Mouse (Mus musculus): Measurements from ENCODE around the gene Rgs7.

DNA sequence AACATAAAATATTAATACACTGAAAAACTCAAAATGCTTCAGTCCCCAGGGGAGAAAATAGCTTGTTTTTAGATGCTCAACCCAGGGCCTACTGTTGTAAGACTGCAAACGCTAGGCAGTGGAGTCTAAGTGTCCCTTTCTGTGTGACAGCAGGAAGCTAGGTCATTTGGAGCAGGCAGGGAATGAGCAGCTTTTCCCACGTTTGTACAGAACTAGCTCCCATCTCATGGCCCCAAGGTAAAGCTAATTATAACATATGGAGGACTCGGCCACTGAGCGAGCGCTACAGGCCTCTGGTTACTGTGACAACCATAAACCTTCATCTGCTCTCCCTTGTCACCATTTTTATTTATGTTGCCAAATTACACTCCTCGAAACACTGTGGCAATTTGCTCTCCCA lies 460.3 kb downstream of the Rgs7 start:
- TF ChIP-seq CTCF (conservative IDR thresholded peaks at IDR 0.05; ENCODE audit: low read length) (no peak), NANOG (IDR thresholded peaks at IDR 0.05; ENCODE audit: borderline replicate concordance, low read length) (no peak)
